Mouse (Mus musculus): ENCODE data around the gene Rnf40. TPM values are rescaled to one million over a fixed set of nuclear protein-coding genes. Genes with fewer than 3 reads are reported as not detected.

Rnf40 gene
- total RNA-seq, 4 experiments from 2014 or later = 57.1 to 68.5 (median 67.5) TPM

- DNase-seq (ENCODE audit: low spot score in 2 of 2) = no peak
Observed at GRCm38 (mm10) chr7:127648516-127649201, 60.1 kb downstream of the Rnf40 start.

GRCm38 (mm10) chr7:127649206-127649605, 60.6 kb downstream of the Rnf40 start:
- DNase-seq (ENCODE audit: low spot score in 2 of 2) = no peak

- DNase-seq (ENCODE audit: low spot score in 2 of 2) = no peak
Observed at GRCm38 (mm10) chr7:127651624-127652023, 63.1 kb downstream of the Rnf40 start.

- no peak for DNase-seq (ENCODE audit: low spot score in 2 of 2)
Observed at GRCm38 (mm10) chr7:127652050-127652449, 63.5 kb downstream of the Rnf40 start.

GRCm38 (mm10) chr7:127654318-127654717, 65.8 kb downstream of the Rnf40 start:
- DNase-seq (ENCODE audit: low spot score in 2 of 2) = no peak

Other genes with a start within 250 kb of the Rnf40 start
- 10 to 100 TPM; 14.1 to 15.7 (median 15.2) TPM for gene Zfp768, start 243.2 kb upstream of the Rnf40 start, total RNA-seq (2022)
- 1 to 10 TPM; 6.6 to 8.8 (median 8.1) TPM for gene Zfp747, start 212.7 kb upstream of the Rnf40 start, total RNA-seq (2022)
- gene 9130019O22Rik, start 201.6 kb upstream of the Rnf40 start, total RNA-seq (2022) = 1 to 10 TPM; 3.1 to 5.3 (median 4.2) TPM
- 10 to 100 TPM in 1 of 4 experiments, 1 to 10 TPM in 3; 6.5 to 10.3 (median 8.0) TPM for gene E430018J23Rik, start 195.1 kb upstream of the Rnf40 start, total RNA-seq (2022)
- 1 to 10 TPM; 6.1 to 6.7 (median 6.6) TPM for gene Zfp764, start 181.9 kb upstream of the Rnf40 start, total RNA-seq (2022)
- 10 to 100 TPM; 13.3 to 18.0 (median 16.5) TPM for gene Zfp688, start 166.7 kb upstream of the Rnf40 start, total RNA-seq (2022)
- gene Zfp689, start 139.6 kb upstream of the Rnf40 start, total RNA-seq (2022) = 1 to 10 TPM; 5.1 to 6.1 (median 5.9) TPM
- gene Prr14, start 129.2 kb upstream of the Rnf40 start, total RNA-seq (2022) = 10 to 100 TPM; 29.6 to 35.2 (median 30.4) TPM
- 10 to 100 TPM; 47.1 to 55.2 (median 51.7) TPM for gene Fbrs, start 109.6 kb upstream of the Rnf40 start, total RNA-seq (2022)
- 100 to 1,000 TPM; 112 to 117 (median 115) TPM for gene Srcap, start 76.8 kb upstream of the Rnf40 start, total RNA-seq (2022)
- gene Gm42715, start 69.2 kb upstream of the Rnf40 start, total RNA-seq (2022) = 10 to 100 TPM; 11.1 to 12.3 (median 11.5) TPM
- 1 to 10 TPM in 2 of 4 experiments, under 1 TPM in 1, not detected in 1; 1.00 to 1.3 (median 1.0) TPM for gene Tmem265, start 27.4 kb upstream of the Rnf40 start, total RNA-seq (2022)
- 10 to 100 TPM; 74.2 to 85.4 (median 81.9) TPM for gene Phkg2, start 15.4 kb upstream of the Rnf40 start, total RNA-seq (2022)
- gene Ccdc189, start 172 bp upstream of the Rnf40 start, total RNA-seq (2022) = 10 to 100 TPM in 2 of 4 experiments, 1 to 10 TPM in 2; 7.4 to 10.5 (median 10.0) TPM
- gene Zfp629, start 27.0 kb downstream of the Rnf40 start, total RNA-seq (2022) = 10 to 100 TPM; 19.3 to 29.3 (median 21.9) TPM
- 10 to 100 TPM; 31.4 to 49.5 (median 43.6) TPM for gene Bcl7c, start 120.2 kb downstream of the Rnf40 start, total RNA-seq (2022)
- gene Ctf1, start 124.0 kb downstream of the Rnf40 start, total RNA-seq (2022) = 1 to 10 TPM; 3.1 to 6.9 (median 4.2) TPM
- not detected for gene Ctf2, start 143.4 kb downstream of the Rnf40 start, total RNA-seq (2022)
- 10 to 100 TPM; 59.3 to 68.5 (median 63.5) TPM for gene Fbxl19, start 155.8 kb downstream of the Rnf40 start, total RNA-seq (2022)
- 10 to 100 TPM; 18.0 to 22.2 (median 19.5) TPM for gene Orai3, start 181.0 kb downstream of the Rnf40 start, total RNA-seq (2022)
- gene Setd1a, start 187.9 kb downstream of the Rnf40 start, total RNA-seq (2022) = 10 to 100 TPM; 44.7 to 48.4 (median 46.9) TPM
- 1 to 10 TPM; 3.9 to 6.2 (median 4.6) TPM for gene Gm49388, start 196.8 kb downstream of the Rnf40 start, total RNA-seq (2022)
- 1 to 10 TPM; 4.2 to 9.7 (median 4.6) TPM for gene Hsd3b7, start 211.8 kb downstream of the Rnf40 start, total RNA-seq (2022)
- 10 to 100 TPM; 62.3 to 96.9 (median 71.2) TPM for gene Stx4a, start 235.5 kb downstream of the Rnf40 start, total RNA-seq (2022)
- 100 to 1,000 TPM; 444 to 479 (median 451) TPM for gene Stx1b, start 235.8 kb downstream of the Rnf40 start, total RNA-seq (2022)